Comparison of ENCODE assay signal across 14 mouse cellular contexts in genomic region chr5:13667444-13667843, GRCm38 (mm10).
DNase-seq lines count a peak whose midpoint lies in the region; ATAC-seq and TF ChIP-seq lines count a peak whose summit lies in the region.
"Had no signal": no experiment of that assay in that cellular context is flagged by ENCODE, and none has a peak within 500 bp of the region (broad histone marks: within the 10 kb centered on the region; RNA-seq: fewer than 3 reads in every experiment).

No protein-coding gene starts in this region.

- ATAC-seq in monocyte, adult 5-6 weeks (replicated peaks; ENCODE audit: insufficient number of reproducible peaks, low FRiP score, low TSS enrichment, poor library complexity, severe bottlenecking) = no peak
- ATAC-seq: intestine, embryonic 15.5 days; liver, postnatal 0 days had no signal

- no peak overlapping the region for H3K4me3 ChIP-seq in cortical plate, adult 2 months (ENCODE audit: insufficient read depth, low read length)
- H3K4me3 ChIP-seq: intestine, embryonic 15.5 days; midbrain, embryonic 12.5 days had no signal

- no peaks in the 10 kb centered on the region; the same call in 1 of the 2 replicates for H3K4me1 ChIP-seq in cortical plate, adult 2 months (ENCODE audit: control insufficient read depth, insufficient read depth, low read length)
- H3K4me1 ChIP-seq: intestine, embryonic 15.5 days; midbrain, embryonic 12.5 days had no signal

- DNase-seq in right cerebral cortex, adult 2 months (ENCODE audit: low spot score in 2 of 2) = peak; percentile 70 to 75
- no peak for DNase-seq in right cerebral cortex, postnatal 14 days
- DNase-seq in layer of hippocampus, postnatal 14 days (ENCODE audit: low spot score in 2 of 2) = peak; percentile 25 to 78
- no peak for DNase-seq in embryo, embryonic 10.5 days (ENCODE audit: low spot score)
- DNase-seq in testis, postnatal 10 days (ENCODE audit: low spot score) = no peak
- DNase-seq in kidney, adult 18-20 months = no peak
- DNase-seq: adrenal gland, postnatal 14 days; embryo, embryonic 11 days; gastrocnemius, postnatal 14 days; liver, postnatal 0 days had no signal

- no peak for TF ChIP-seq CTCF in cortical plate, adult 2 months (IDR thresholded peaks at IDR 0.05; ENCODE audit: extremely low read depth, insufficient read depth, low read length)

- TF ChIP-seq POLR2A in cortical plate, adult 2 months (IDR thresholded peaks at IDR 0.05; ENCODE audit: extremely low read depth, insufficient read depth, low read length) = no peak

- peak overlapping the region; percentile 84; the same call in 1 of the 2 replicates for H3K27ac ChIP-seq in cortical plate, adult 2 months (ENCODE audit: insufficient read depth, low read length)
- H3K27ac ChIP-seq: intestine, embryonic 15.5 days; midbrain, embryonic 12.5 days had no signal

Comparison
In these comparisons a context has a peak if more than half of its experiments do, and no peak if none do; other contexts are left out.
1. DNase-seq: peak in right cerebral cortex, adult 2 months (2 of 2) and layer of hippocampus, postnatal 14 days (2 of 2); none in right cerebral cortex, postnatal 14 days (single experiment), embryo, embryonic 10.5 days (single experiment), testis, postnatal 10 days (single experiment) and kidney, adult 18-20 months (single experiment).